Comparison of ENCODE assay signal across 8 mouse cellular contexts in genomic region chr3:30793403-30794221, GRCm38 (mm10). TPM values are rescaled to one million over a fixed set of nuclear protein-coding genes. Genes with fewer than 3 reads are reported as not detected.
A peak's percentile ranks its signal among the peaks of the same experiment; 100 is the strongest.
DNase-seq lines count a peak whose midpoint lies in the region; ATAC-seq and TF ChIP-seq lines count a peak whose summit lies in the region.

No protein-coding gene starts in this region.

- H3K27ac ChIP-seq in bone marrow, adult 2 months (ENCODE audit: control insufficient read depth, insufficient read depth, low read depth, low read length, poor library complexity): peak overlapping the region; percentile 98
- H3K27ac ChIP-seq in forebrain, embryonic 14.5 days (ENCODE audit: low read depth, low read length): peak overlapping the region; percentile 90
- H3K27ac ChIP-seq in hindbrain, embryonic 12.5 days: peak overlapping the region; percentile 94
- peak overlapping the region; percentile 100 for H3K27ac ChIP-seq in left cerebral cortex, adult 2 months
- H3K27ac ChIP-seq in macrophage: no peak overlapping the region

- peak overlapping the region; percentile 75 for H3K4me2 ChIP-seq in forebrain, embryonic 14.5 days (ENCODE audit: low read length)
- H3K4me2 ChIP-seq in hindbrain, embryonic 12.5 days (replicated peaks): peak overlapping the region; percentile 73

- no peak for TF ChIP-seq CTCF in bone marrow, adult 2 months (IDR thresholded peaks at IDR 0.05; ENCODE audit: control insufficient read depth, insufficient read depth, low read length)
- no peak for TF ChIP-seq CTCF in left cerebral cortex, adult 2 months (IDR thresholded peaks at IDR 0.05)

- under 1% methylated on average over 75 of the region's 75 CpGs for WGBS in bone marrow, adult 2 months
- under 1% methylated on average over 69 of the region's 75 CpGs for WGBS in forebrain, embryonic 14.5 days
- under 1% methylated on average over 41 of the region's 75 CpGs for WGBS in hindbrain, embryonic 12.5 days
- 1% methylated on average over 59 of the region's 75 CpGs for WGBS in macrophage (ENCODE audit: missing documents)

- no peaks in the 10 kb centered on the region for H3K9me3 ChIP-seq in forebrain, embryonic 14.5 days (replicated peaks; ENCODE audit: control insufficient read depth, low read length)
- H3K9me3 ChIP-seq in hindbrain, embryonic 12.5 days (replicated peaks): no peaks in the 10 kb centered on the region

- no peaks in the 10 kb centered on the region for H3K27me3 ChIP-seq in forebrain, embryonic 14.5 days (replicated peaks; ENCODE audit: control insufficient read depth, insufficient read depth, low read length)
- H3K27me3 ChIP-seq in hindbrain, embryonic 12.5 days: no peaks in the 10 kb centered on the region

- H3K36me3 ChIP-seq in forebrain, embryonic 14.5 days (ENCODE audit: control insufficient read depth, insufficient read depth, low read length): no peaks in the 10 kb centered on the region
- H3K36me3 ChIP-seq in hindbrain, embryonic 12.5 days: no peaks in the 10 kb centered on the region
- no peaks in the 10 kb centered on the region for H3K36me3 ChIP-seq in macrophage (ENCODE audit: inconsistent target)

- H3K4me3 ChIP-seq in bone marrow, adult 2 months (replicated peaks; ENCODE audit: control insufficient read depth, low read depth, low read length): peak overlapping the region; percentile 89
- peak overlapping the region; percentile 94 for H3K4me3 ChIP-seq in forebrain, embryonic 14.5 days (ENCODE audit: low read depth, low read length)
- H3K4me3 ChIP-seq in hindbrain, embryonic 12.5 days: peak overlapping the region; percentile 96
- H3K4me3 ChIP-seq in left cerebral cortex, adult 2 months: peak overlapping the region; percentile 97
- peak overlapping the region; percentile 71 for H3K4me3 ChIP-seq in macrophage (ENCODE audit: inconsistent target)

- TF ChIP-seq POLR2A in bone marrow, adult 2 months (IDR thresholded peaks at IDR 0.05; ENCODE audit: borderline replicate concordance, control insufficient read depth, low read depth, low read length): no peak

- ATAC-seq in forebrain, embryonic 14.5 days: peak; percentile 83
- peak; percentile 94 for ATAC-seq in hindbrain, embryonic 12.5 days (ENCODE audit: low FRiP score)

- H3K4me1 ChIP-seq in bone marrow, adult 2 months (ENCODE audit: control insufficient read depth, insufficient read depth, low read length): no peaks in the 10 kb centered on the region; the same call in 1 of the 2 replicates
- H3K4me1 ChIP-seq in forebrain, embryonic 14.5 days (ENCODE audit: control insufficient read depth, insufficient read depth, low read length): 0 out of 2 replicates have a peak, but pooled peaks cover 4% of the 10 kb centered on the region
- peaks cover 2% of the 10 kb centered on the region; the same call in 1 of the 2 replicates for H3K4me1 ChIP-seq in hindbrain, embryonic 12.5 days

- peak; percentile 16 to 18 for DNase-seq in left cerebral cortex, adult 18-20 months (ENCODE audit: low spot score in 2 of 2)
- no peak for DNase-seq in left cerebral cortex, adult 11 months (ENCODE audit: low spot score)
- peak; percentile 39 for DNase-seq in forebrain, embryonic 14.5 days (ENCODE audit: low spot score)
- peak in 1 of 2 experiments; percentile 31 for DNase-seq in left cerebral cortex, adult 2 months (ENCODE audit: extremely low spot score in 1 of 2, low spot score in 2 of 2)
- peak; percentile 60 to 71 for DNase-seq in spleen, postnatal 10 days (ENCODE audit: low spot score in 2 of 2)

- H3K9ac ChIP-seq in forebrain, embryonic 14.5 days (ENCODE audit: low read length): peak overlapping the region; percentile 98
- peak overlapping the region; percentile 98 for H3K9ac ChIP-seq in hindbrain, embryonic 12.5 days

- peaks cover 51% of the 10 kb centered on the region for H3K79me2 ChIP-seq in macrophage (ENCODE audit: inconsistent target)

- intact Hi-C loops in left cerebral cortex, adult 2 months (cut with DNase I): loop anchor here (2.0 to 10.0 kb wide), 4 partner anchors 57 to 1989 kb away; partner anchors contain the start of genes Lrrc31, Mynn and Rpl22l1

RNA-seq across cellular contexts. Expression of gene Sec62, which starts 0.9 kb away (rescaled TPM):
- total RNA-seq in left cerebral cortex, adult 18-20 months (2021): 100 to 1,000 TPM; 106 to 110 TPM
- 60.8 and 65.8 TPM in 2 replicates for polyA plus RNA-seq in bone marrow, adult 2 months (2011; ENCODE audit: insufficient read depth, insufficient read length, low replicate concordance, missing spikeins)
- 76.8 and 84.0 TPM in 2 replicates for polyA plus RNA-seq in forebrain, embryonic 14.5 days (2014; fragmentation: Nextera tagmentation; extraction: Ambion mirVana)
- polyA plus RNA-seq in hindbrain, embryonic 12.5 days (2016; fragmentation: Nextera tagmentation; extraction: Ambion mirVana): 93.2 and 101 TPM in 2 replicates
- 100 to 1,000 TPM; 102 to 110 TPM for total RNA-seq in left cerebral cortex, adult 2 months (2021)
- total RNA-seq in macrophage (2018; cell fraction: chromatin; rRNA removed): 10 to 100 TPM; 19.2 to 67.5 (median 38.9) TPM
- 10 to 100 TPM; 37.7 to 71.9 (median 51.6) TPM for total RNA-seq in macrophage (2018; cell fraction: cytosol; rRNA removed)
- total RNA-seq in macrophage (2018; cell fraction: nucleus; rRNA removed): 10 to 100 TPM; 29.5 to 73.8 (median 47.0) TPM
- 60.6 to 83.2 TPM (median 66.4 TPM) in 3 replicates for polyA plus RNA-seq in macrophage (2018)

RNA-seq across cellular contexts. Expression of gene Samd7, which starts 47.5 kb away (rescaled TPM):
- not detected for total RNA-seq in left cerebral cortex, adult 18-20 months (2021)
- polyA plus RNA-seq in bone marrow, adult 2 months (2011; ENCODE audit: insufficient read depth, insufficient read length, low replicate concordance, missing spikeins): not detected in 2 replicates
- not detected in 2 replicates for polyA plus RNA-seq in forebrain, embryonic 14.5 days (2014; fragmentation: Nextera tagmentation; extraction: Ambion mirVana)
- not detected in 2 replicates for polyA plus RNA-seq in hindbrain, embryonic 12.5 days (2016; fragmentation: Nextera tagmentation; extraction: Ambion mirVana)
- total RNA-seq in left cerebral cortex, adult 2 months (2021): not detected
- total RNA-seq in macrophage (2018; cell fraction: chromatin; rRNA removed): not detected
- total RNA-seq in macrophage (2018; cell fraction: cytosol; rRNA removed): not detected
- not detected for total RNA-seq in macrophage (2018; cell fraction: nucleus; rRNA removed)
- not detected in 3 replicates for polyA plus RNA-seq in macrophage (2018)
